Mouse (Mus musculus) embryo, embryonic 11.5 days (tissue): ENCODE measurements at regions not wholly inside any gene's neighbourhood (a gene's known extent, or its start where the extent isn't known, plus 50 kb on each side); places are given as distances from the start of the nearest gene placed in this dataset.

Experiments used
- DNase-seq: peaks from one replicate; pipeline ENCODE4 v3.0.0-alpha.2; 2012; ENCODE audit warnings: low read depth, low spot score

GRCm38 (mm10) chr8:79587258-79587657 is 52.2 kb upstream of the Otud4 start:
- peak; percentile 45 for DNase-seq

- DNase-seq: peak; percentile 60
Measured at GRCm38 (mm10) chr8:79584966-79585365, 54.5 kb upstream of the Otud4 start.

GRCm38 (mm10) chr8:79583326-79583725 is 56.1 kb upstream of the Otud4 start:
- DNase-seq: no peak

- no peak for DNase-seq
Measured at GRCm38 (mm10) chr8:79582195-79582594, 57.2 kb upstream of the Otud4 start.

GRCm38 (mm10) chr8:79576086-79576485 is 63.3 kb upstream of the Otud4 start:
- no peak for DNase-seq

- no peak for DNase-seq
Measured at GRCm38 (mm10) chr8:79575175-79575734, 64.2 kb upstream of the Otud4 start.

- DNase-seq: no peak
Measured at GRCm38 (mm10) chr8:79573491-79573890, 65.9 kb upstream of the Otud4 start.

GRCm38 (mm10) chr8:79572526-79572925 is 66.9 kb upstream of the Otud4 start:
- DNase-seq: no peak

GRCm38 (mm10) chr8:79563101-79563500 is 76.3 kb upstream of the Otud4 start:
- DNase-seq: no peak

- no peak for DNase-seq
Measured at GRCm38 (mm10) chr8:79562669-79563068, 76.7 kb upstream of the Otud4 start.

- DNase-seq: no peak
Measured at GRCm38 (mm10) chr8:79562071-79562581, 77.3 kb upstream of the Otud4 start.

GRCm38 (mm10) chr8:79561269-79562063 is 78.0 kb upstream of the Otud4 start:
- DNase-seq: no peak

GRCm38 (mm10) chr8:79559516-79559915 is 79.9 kb upstream of the Otud4 start:
- DNase-seq: no peak

- DNase-seq: no peak
Measured at GRCm38 (mm10) chr8:79554311-79554710, 85.1 kb upstream of the Otud4 start.

GRCm38 (mm10) chr8:79550151-79550550 is 89.3 kb upstream of the Otud4 start:
- DNase-seq: no peak

- no peak for DNase-seq
Measured at GRCm38 (mm10) chr8:79548156-79548555, 91.3 kb upstream of the Otud4 start.

GRCm38 (mm10) chr8:79545866-79546373 is 93.5 kb upstream of the Otud4 start:
- DNase-seq: no peak

GRCm38 (mm10) chr8:79542461-79542860 is 97.0 kb upstream of the Otud4 start:
- no peak for DNase-seq

- no peak for DNase-seq
Measured at GRCm38 (mm10) chr8:79540053-79540452, 99.4 kb upstream of the Otud4 start.

GRCm38 (mm10) chr8:79534271-79534889 is 105.0 kb upstream of the Otud4 start:
- no peak for DNase-seq

- DNase-seq: no peak
Measured at GRCm38 (mm10) chr8:79529556-79529955, 109.9 kb upstream of the Otud4 start.

- DNase-seq: peak; percentile 32
Measured at GRCm38 (mm10) chr8:79522040-79522439, 117.4 kb upstream of the Otud4 start.
